Mouse (Mus musculus) cerebellum, postnatal 10 days (tissue): ENCODE results near the gene Ranbp3l.
A peak's percentile ranks its signal among the peaks of the same experiment; 100 is the strongest.
"Not testable (repeated sequence)": the region's sequence is repeated elsewhere in the genome, so short reads cannot be mapped to it uniquely, and the experiment has no call there.

Experiments
- DNase-seq, 2 experiments: peaks; one replicate each; pipeline ENCODE4 v3.0.0; 2021; ENCODE audit warnings: mixed read lengths in 2 of 2

Ranbp3l gene

GRCm38 (mm10) chr15:8967573-8968228, at the start of gene Ranbp3l:
Gene Ranbp3l, plus strand, starts transcription at chr15:8967949.
- peak; percentile 32 to 46 for DNase-seq

GRCm38 (mm10) chr15:8930061-8930460, 37.7 kb upstream of the Ranbp3l start:
- no peak for DNase-seq

- peak; percentile 12 to 14 for DNase-seq
Observed at GRCm38 (mm10) chr15:8936911-8937310, 30.8 kb upstream of the Ranbp3l start.

- DNase-seq: no peak
Observed at GRCm38 (mm10) chr15:8940861-8941260, 26.9 kb upstream of the Ranbp3l start.

GRCm38 (mm10) chr15:8950856-8951255, 16.9 kb upstream of the Ranbp3l start:
- no peak for DNase-seq

- peak in 1 of 2 experiments; percentile 12 for DNase-seq
Observed at GRCm38 (mm10) chr15:8963323-8963722, 4.4 kb upstream of the Ranbp3l start.

GRCm38 (mm10) chr15:8968229-8968595, 463 bp downstream of the Ranbp3l start:
- DNase-seq: peak in 1 of 2 experiments; percentile 2

GRCm38 (mm10) chr15:8969061-8969635, 1.4 kb downstream of the Ranbp3l start:
- no peak for DNase-seq

GRCm38 (mm10) chr15:8991211-8991610, 23.5 kb downstream of the Ranbp3l start:
- DNase-seq: no peak

GRCm38 (mm10) chr15:8991859-8992838, 24.4 kb downstream of the Ranbp3l start:
- peak in 1 of 2 experiments; percentile 5 for DNase-seq

GRCm38 (mm10) chr15:8994608-8995277, 27.0 kb downstream of the Ranbp3l start:
- DNase-seq: peak; percentile 26 to 32

- DNase-seq: no peak
Observed at GRCm38 (mm10) chr15:8995490-8995889, 27.7 kb downstream of the Ranbp3l start.

GRCm38 (mm10) chr15:9002762-9003161, 35.0 kb downstream of the Ranbp3l start:
- no peak for DNase-seq

GRCm38 (mm10) chr15:9009196-9009595, 41.4 kb downstream of the Ranbp3l start:
- DNase-seq: no peak

- no peak for DNase-seq
Observed at GRCm38 (mm10) chr15:9014541-9014940, 46.8 kb downstream of the Ranbp3l start.

- DNase-seq: not testable (repeated sequence)
Observed at GRCm38 (mm10) chr15:9015496-9015895, 47.7 kb downstream of the Ranbp3l start.

- DNase-seq: no peak
Observed at GRCm38 (mm10) chr15:9055704-9056103, 88.0 kb downstream of the Ranbp3l start.

GRCm38 (mm10) chr15:9059856-9060255, 92.1 kb downstream of the Ranbp3l start:
- no peak for DNase-seq

GRCm38 (mm10) chr15:9061150-9061882, 93.6 kb downstream of the Ranbp3l start:
- peak in 1 of 2 experiments; percentile 18 for DNase-seq

GRCm38 (mm10) chr15:9068881-9069280, 101.1 kb downstream of the Ranbp3l start:
- no peak for DNase-seq

- DNase-seq: no peak
Observed at GRCm38 (mm10) chr15:9070353-9070752, 102.6 kb downstream of the Ranbp3l start.
